Mouse (Mus musculus) C2C12 (cell line): ENCODE results near the gene Hmgcl.

Experiments used
- CEBPB ChIP-seq: IDR thresholded peaks from one replicate; pipeline ENCODE4 v1.6.1; 2011; ENCODE audit warnings: low read depth, mild to moderate bottlenecking, control low read depth, moderate library complexity
- CTCF ChIP-seq: IDR thresholded peaks from one replicate; pipeline ENCODE4 v1.5.1; 2011; ENCODE audit not compliant: control insufficient read depth, insufficient read depth, insufficient read length
- MAX ChIP-seq: IDR thresholded peaks from one replicate; pipeline ENCODE4 v1.6.1; 2011; ENCODE audit warnings: mild to moderate bottlenecking, control low read depth
- MYOD1 ChIP-seq: IDR thresholded peaks from one replicate; pipeline ENCODE4 v1.6.1; 2011; ENCODE audit warnings: low read depth; ENCODE audit not compliant: control insufficient read depth, insufficient read length
- MYOG ChIP-seq: IDR thresholded peaks from one replicate; pipeline ENCODE4 v1.6.1; 2011; ENCODE audit not compliant: control insufficient read depth, insufficient read length; ENCODE audit errors: extremely low read depth
- USF1 ChIP-seq: IDR thresholded peaks from one replicate; pipeline ENCODE4 v1.6.1; 2011; ENCODE audit warnings: low read depth, mild to moderate bottlenecking, control low read depth, moderate library complexity

- TF ChIP-seq CTCF (no peak), MAX (no peak), CEBPB (no peak), USF1 (no peak), MYOD1 (no peak), MYOG (no peak)
Observed at GRCm38 (mm10) chr4:135929828-135930227, 16.4 kb upstream of the Hmgcl start.
